Mouse (Mus musculus): ENCODE data around the gene Dach1.

- no peak for TF ChIP-seq CTCF (IDR thresholded peaks at IDR 0.05; ENCODE audit: insufficient read depth, low read length)
- no peak for TF ChIP-seq POLR2A (IDR thresholded peaks at IDR 0.05; ENCODE audit: borderline replicate concordance, extremely low read depth, low read depth, low read length)
Measured at GRCm38 (mm10) chr14:97743252-97743651, 426.3 kb downstream of the Dach1 start.

All from lung, adult 2 months (tissue).